Mouse (Mus musculus) forebrain, postnatal 0 days (tissue): ENCODE measurements around the gene Cped1. TPM values are rescaled to one million over a fixed set of nuclear protein-coding genes. Genes with fewer than 3 reads are reported as not detected.

Experiments used
- ATAC-seq: fragments of 200-750 bp; cut with Nextera tagmentation; 2 replicates; pipeline ENCODE4 v1.8.0; 2017; ENCODE audit warnings: mild to moderate bottlenecking, moderate library complexity
- DNase-seq: peaks from one replicate; pipeline ENCODE4 v3.0.0-alpha.2; 2015
- H3K27ac ChIP-seq: fragments of 300-500 bp; sonication (generic); 2 replicates; pipeline ENCODE4 v1.5.1; 2014; ENCODE audit warnings: low read depth, mild to moderate bottlenecking, antibody characterized with exemption, low read length, moderate library complexity, mixed read lengths
- H3K27me3 ChIP-seq: fragments of 300-500 bp; sonication (generic); 2 replicates; pipeline ENCODE4 v1.6.1; 2014; ENCODE audit warnings: mild to moderate bottlenecking, low read length, mixed read lengths; ENCODE audit not compliant: insufficient read depth
- H3K36me3 ChIP-seq: fragments of 300-500 bp; sonication (generic); 2 replicates; pipeline ENCODE4 v1.6.1; 2014; ENCODE audit warnings: mild to moderate bottlenecking, moderate library complexity; ENCODE audit not compliant: insufficient read depth
- H3K4me1 ChIP-seq: fragments of 300-500 bp; sonication (generic); 2 replicates; pipeline ENCODE4 v1.6.1; 2014; ENCODE audit warnings: antibody characterized with exemption; ENCODE audit not compliant: insufficient read depth
- H3K4me2 ChIP-seq: fragments of 300-500 bp; sonication (generic); 2 replicates; pipeline ENCODE4 v1.6.1; 2014; ENCODE audit warnings: low read depth, mild to moderate bottlenecking, moderate library complexity
- H3K4me3 ChIP-seq: fragments of 300-500 bp; sonication (generic); 2 replicates; pipeline ENCODE4 v1.5.1; 2014; ENCODE audit warnings: low read depth, low read length, mixed read lengths
- H3K9ac ChIP-seq: fragments of 300-500 bp; sonication (generic); 2 replicates; pipeline ENCODE4 v1.6.1; 2014; ENCODE audit warnings: mild to moderate bottlenecking
- H3K9me3 ChIP-seq: fragments of 300-500 bp; sonication (generic); 2 replicates; pipeline ENCODE4 v1.6.1; 2016; ENCODE audit warnings: low read length
- CTCF ChIP-seq: sonication (generic); IDR thresholded peaks from 2 replicates; pipeline ENCODE4 v1.5.1; 2016; ENCODE audit warnings: antibody characterized with exemption, control low read depth, low read depth
- WGBS: fragments of 180-500 bp; shearing (Covaris S2); extraction: QIAGEN DNeasy Blood & Tissue Kit; methylation state at CpG from one replicate; pipeline ENCODE4 v1.1.7; 2014; 5-methylcytosine and 5-hydroxymethylcytosine counted together
- polyA plus RNA-seq: library from polyadenylated mRNA; unstranded; fragments of >200 nt; fragmentation: Nextera tagmentation; extraction: Ambion mirVana; gene quantifications from 2 replicates; pipeline ENCODE4 v1.2.1, GENCODE M21; 2015
- total RNA-seq: library from RNA; depleted of rRNA; stranded (reverse); fragments of >200 nt; gene quantifications from 2 replicates; pipeline ENCODE4 v1.2.3, GENCODE M21; 2014

Cped1 gene
- total and polyA plus RNA-seq, 2 experiments from 2014 or later = 2.4 to 6.5 TPM

DNA sequence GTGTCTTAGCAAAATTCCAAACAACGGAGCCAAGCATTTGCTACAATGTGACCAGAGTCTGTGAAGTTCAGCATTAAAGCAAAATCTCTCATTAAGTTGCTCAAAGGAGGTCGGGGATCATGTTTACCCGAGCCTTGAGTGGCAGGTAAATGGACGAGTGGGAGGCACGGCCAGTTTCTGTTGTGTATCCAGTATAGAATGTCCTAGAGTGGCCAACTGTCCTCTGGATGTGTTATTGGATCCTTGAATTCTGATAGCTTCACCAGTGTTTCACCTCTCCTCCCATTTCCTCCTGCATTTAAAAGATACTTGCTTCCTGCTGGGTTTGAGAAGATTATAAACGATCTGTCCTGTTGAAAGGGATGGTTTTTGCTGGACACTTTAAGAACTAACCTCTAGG is 14.4 kb downstream of the Cped1 start:
- ATAC-seq = no peak
- no peak for DNase-seq
- H3K27me3 ChIP-seq = peaks cover 5% of the 10 kb centered on the region
- H3K4me2 ChIP-seq = no peak overlapping the region
- no peaks in the 10 kb centered on the region for H3K9me3 ChIP-seq
- no peaks in the 10 kb centered on the region for H3K36me3 ChIP-seq
- H3K4me1 ChIP-seq = no peaks in the 10 kb centered on the region
- H3K4me3 ChIP-seq = no peak overlapping the region
- no peak overlapping the region for H3K27ac ChIP-seq
- H3K9ac ChIP-seq = no peak overlapping the region
- 41% methylated on average over 6 of the region's 6 CpGs for WGBS
- TF ChIP-seq CTCF = no peak

DNA sequence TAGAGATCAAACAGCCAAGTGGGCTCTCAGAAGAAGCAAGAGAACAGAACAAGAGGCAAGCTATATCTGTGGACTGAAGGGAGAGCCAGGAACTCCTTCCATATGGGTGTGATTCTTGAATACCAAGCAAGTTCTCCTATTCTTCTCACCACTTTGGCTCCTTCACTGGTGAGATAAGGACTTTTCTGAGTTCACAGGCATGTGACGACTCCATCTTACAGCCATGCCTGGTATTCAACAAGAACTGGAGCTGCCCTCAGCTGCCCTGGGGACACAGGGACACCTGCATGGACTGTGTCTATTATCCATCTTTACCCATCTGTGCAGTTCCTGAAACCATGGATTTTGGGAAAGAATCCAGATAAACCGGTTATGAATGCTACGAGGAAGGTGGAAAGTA is 15.2 kb downstream of the Cped1 start:
- H3K27me3 ChIP-seq = peaks cover 5% of the 10 kb centered on the region
- no peak overlapping the region for H3K9ac ChIP-seq
- no peaks in the 10 kb centered on the region for H3K36me3 ChIP-seq
- no peak for DNase-seq
- no peak for TF ChIP-seq CTCF
- 87% methylated on average over 3 of the region's 3 CpGs for WGBS
- H3K4me2 ChIP-seq = no peak overlapping the region
- H3K4me1 ChIP-seq = no peaks in the 10 kb centered on the region
- H3K27ac ChIP-seq = no peak overlapping the region
- H3K4me3 ChIP-seq = no peak overlapping the region
- ATAC-seq = no peak
- H3K9me3 ChIP-seq = no peaks in the 10 kb centered on the region

DNA sequence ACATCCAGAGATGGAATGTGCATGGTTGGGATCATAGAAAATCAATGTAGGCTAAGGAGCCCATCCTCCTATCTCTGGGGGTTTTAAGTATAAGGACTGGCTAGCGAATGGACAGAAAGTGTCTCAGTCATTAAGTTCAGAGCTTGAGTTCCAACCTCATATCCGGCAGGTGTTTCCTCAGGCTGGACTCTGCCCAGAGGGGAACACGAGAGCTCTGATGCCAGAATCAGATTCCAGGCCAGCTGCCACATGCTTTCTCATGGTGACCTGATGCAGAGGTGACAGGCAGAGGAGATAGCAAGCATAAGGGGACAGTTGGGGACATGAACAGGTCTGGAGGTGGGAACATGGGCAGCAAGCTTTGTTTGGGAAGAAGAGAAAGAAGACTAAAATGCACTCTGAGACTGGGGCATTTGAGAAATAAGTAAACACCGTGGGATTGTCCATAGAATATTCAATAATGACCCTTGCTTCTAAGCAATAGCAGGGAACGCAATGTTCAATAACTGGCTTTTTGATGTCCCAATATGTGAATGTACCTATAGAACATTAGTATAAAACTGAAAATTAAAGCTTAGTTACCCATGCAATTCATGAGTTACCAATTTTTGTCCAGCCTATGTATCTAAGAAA is 15.7 kb downstream of the Cped1 start:
- Histone ChIP-seq H3K36me3 (no peaks in the 10 kb centered on the region), H3K9ac (no peak overlapping the region), H3K4me1 (no peaks in the 10 kb centered on the region), H3K4me2 (no peak overlapping the region), H3K27me3 (peaks cover 5% of the 10 kb centered on the region), H3K4me3 (no peak overlapping the region), H3K27ac (no peak overlapping the region), H3K9me3 (no peaks in the 10 kb centered on the region)
- DNase-seq (no peak), ATAC-seq (no peak)
- no peak for TF ChIP-seq CTCF
- 86% methylated on average over 5 of the region's 5 CpGs for WGBS

DNA sequence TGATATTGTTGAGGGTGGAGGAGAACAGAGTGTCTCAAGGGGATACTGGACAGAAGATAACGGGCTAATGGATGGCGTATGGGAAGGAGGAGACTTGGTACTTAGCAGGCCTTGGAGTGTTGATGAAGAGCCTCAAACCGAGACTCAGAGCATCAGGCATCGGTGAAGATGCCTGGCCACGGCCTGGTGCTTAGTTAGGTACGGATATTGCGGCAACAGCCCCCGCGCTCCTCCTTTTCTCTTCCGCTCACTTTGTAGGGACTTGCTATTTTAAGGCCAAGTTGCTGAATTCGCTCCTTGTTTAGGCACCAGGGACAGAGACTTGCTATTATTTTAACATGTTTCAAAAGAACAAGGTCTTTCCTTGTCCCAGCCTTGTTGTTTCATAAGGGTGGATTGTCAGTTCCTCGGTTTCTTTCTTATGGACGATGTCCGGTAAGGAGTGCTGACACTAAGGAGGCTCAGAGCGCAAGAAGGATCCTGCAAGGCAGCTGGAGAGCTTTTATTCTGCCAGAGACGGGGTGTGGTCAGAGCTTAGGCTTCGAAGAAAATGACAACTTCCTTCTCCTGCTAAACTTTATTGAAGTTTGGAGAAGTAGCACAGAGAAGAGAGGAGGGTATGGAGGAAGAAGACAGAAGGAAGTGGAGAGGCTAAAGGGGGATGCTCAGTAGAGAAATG is 16.9 kb downstream of the Cped1 start:
- no peak for TF ChIP-seq CTCF
- ATAC-seq (no peak), DNase-seq (no peak)
- H3K4me2 ChIP-seq = no peak overlapping the region
- 0 out of 2 replicates have a peak overlapping the region, but pooled peaks have one; percentile 15 for H3K27ac ChIP-seq
- H3K9me3 ChIP-seq = no peaks in the 10 kb centered on the region
- no peak overlapping the region for H3K4me3 ChIP-seq
- no peaks in the 10 kb centered on the region for H3K36me3 ChIP-seq
- 42% methylated on average over 17 of the region's 17 CpGs for WGBS
- no peaks in the 10 kb centered on the region for H3K4me1 ChIP-seq
- H3K27me3 ChIP-seq = peaks cover 5% of the 10 kb centered on the region
- H3K9ac ChIP-seq = no peak overlapping the region

DNA sequence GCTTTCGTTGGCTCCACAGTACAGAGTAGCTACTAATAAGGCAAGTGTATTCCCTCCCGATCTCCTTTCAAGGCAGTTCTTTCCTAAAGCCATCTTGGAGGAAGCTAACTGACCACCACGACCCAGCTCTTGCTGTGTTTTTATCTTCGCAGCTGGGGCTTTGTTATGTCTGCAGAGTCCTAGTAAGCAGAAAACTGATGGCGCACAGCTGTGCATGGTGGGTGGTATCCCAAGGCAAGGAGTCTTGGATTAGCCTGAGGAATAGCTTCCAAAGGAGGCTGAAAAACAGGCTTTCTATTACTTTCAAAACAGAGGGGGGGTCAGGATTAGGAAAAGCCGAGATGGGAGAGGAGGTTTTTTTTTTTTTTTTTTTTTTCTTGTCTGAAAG is 17.5 kb downstream of the Cped1 start:
- Histone ChIP-seq H3K4me1 (no peaks in the 10 kb centered on the region), H3K9me3 (no peaks in the 10 kb centered on the region), H3K27ac (0 out of 2 replicates have a peak overlapping the region, but pooled peaks have one; percentile 15), H3K36me3 (no peaks in the 10 kb centered on the region), H3K4me3 (no peak overlapping the region), H3K9ac (no peak overlapping the region), H3K27me3 (peaks cover 5% of the 10 kb centered on the region), H3K4me2 (no peak overlapping the region)
- DNase-seq (no peak), ATAC-seq (peak; percentile 45)
- TF ChIP-seq CTCF = no peak
- WGBS = 5% methylated on average over 6 of the region's 6 CpGs

DNA sequence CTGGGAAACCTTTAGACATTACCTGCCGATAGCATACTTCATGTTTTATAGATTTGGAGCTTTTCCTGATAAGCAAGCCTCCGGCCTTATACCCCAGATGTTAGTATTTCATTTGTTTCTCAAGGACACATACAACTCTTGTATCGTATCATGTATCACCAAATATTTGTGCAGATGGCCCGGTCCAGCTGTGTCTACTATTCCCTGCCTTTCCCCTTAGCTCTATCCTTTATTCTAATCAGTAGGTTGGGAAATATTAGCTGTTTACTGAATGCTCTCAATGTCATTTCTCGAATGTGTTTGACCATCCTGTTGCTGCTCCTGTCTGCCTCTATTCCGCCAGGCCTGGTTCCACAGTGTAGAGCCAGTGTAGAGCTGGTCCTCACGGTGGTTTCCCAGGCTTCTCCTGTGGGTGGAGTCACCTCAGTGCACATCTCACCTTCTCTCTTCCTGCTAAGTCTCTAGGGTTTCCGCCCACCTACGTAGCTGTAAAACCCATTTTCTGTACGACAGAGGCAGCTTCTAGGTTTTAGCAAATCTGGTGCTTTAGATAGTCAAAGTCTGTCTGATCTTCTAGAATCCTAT is 18.3 kb downstream of the Cped1 start:
- peaks cover 5% of the 10 kb centered on the region for H3K27me3 ChIP-seq
- ATAC-seq (no peak), DNase-seq (no peak)
- no peak for TF ChIP-seq CTCF
- H3K4me1 ChIP-seq = no peaks in the 10 kb centered on the region
- no peak overlapping the region for H3K4me3 ChIP-seq
- H3K27ac ChIP-seq = no peak overlapping the region
- H3K4me2 ChIP-seq = no peak overlapping the region
- H3K9me3 ChIP-seq = no peaks in the 10 kb centered on the region
- no peak overlapping the region for H3K9ac ChIP-seq
- no peaks in the 10 kb centered on the region for H3K36me3 ChIP-seq
- WGBS = 86% methylated on average over 10 of the region's 10 CpGs

DNA sequence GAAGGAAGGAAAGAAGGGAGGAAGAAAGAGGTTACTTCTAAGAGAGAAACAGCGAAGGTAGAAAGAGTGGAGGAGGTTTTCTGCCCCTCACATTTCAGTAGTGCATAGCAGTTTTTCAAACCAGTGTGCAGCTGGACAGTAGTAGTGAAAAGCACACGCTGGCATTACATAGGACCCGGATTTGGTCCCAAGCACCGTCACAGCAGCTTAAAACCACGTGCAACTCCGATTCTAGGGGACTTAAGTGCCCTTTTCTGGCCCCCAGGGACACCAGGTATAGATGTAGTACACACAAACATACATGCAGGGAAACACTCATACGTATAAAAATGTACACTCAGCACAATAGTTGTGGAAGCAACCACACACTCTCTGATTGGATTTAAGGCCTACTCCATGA is 22.6 kb downstream of the Cped1 start:
- Histone ChIP-seq H3K4me2 (no peak overlapping the region), H3K4me1 (no peaks in the 10 kb centered on the region), H3K36me3 (no peaks in the 10 kb centered on the region), H3K9ac (no peak overlapping the region), H3K9me3 (no peaks in the 10 kb centered on the region), H3K4me3 (no peak overlapping the region), H3K27me3 (no peaks in the 10 kb centered on the region), H3K27ac (no peak overlapping the region)
- no peak for TF ChIP-seq CTCF
- no peak for ATAC-seq
- WGBS = 95% methylated on average over 7 of the region's 7 CpGs
- DNase-seq = no peak
